Mouse (Mus musculus): Measurements from ENCODE around the gene Erbb4. TPM values are rescaled to one million over a fixed set of nuclear protein-coding genes. Genes with fewer than 3 reads are reported as not detected.

The Erbb4 gene
- polyA plus RNA-seq, 1 experiment, result not detected

GRCm38 (mm10) chr1:68943141-68943540 is 164.7 kb downstream of the Erbb4 start:
- Histone ChIP-seq H3K4me2 (ENCODE audit: low read depth) (no peak overlapping the region), H3ac (ENCODE audit: control insufficient read depth, insufficient read length) (no peak overlapping the region), H3K27me3 (ENCODE audit: control insufficient read depth, insufficient read depth, insufficient read length) (no peaks in the 10 kb centered on the region), H3K36me3 (ENCODE audit: control insufficient read depth, insufficient read depth) (no peaks in the 10 kb centered on the region), H3K79me2 (ENCODE audit: control insufficient read depth, insufficient read depth) (no peaks in the 10 kb centered on the region), H3K4me3 (no peak overlapping the region)
- TF ChIP-seq POLR2AphosphoS2 (IDR thresholded peaks at IDR 0.05; ENCODE audit: insufficient read length, low read depth) (no peak), USF1 (IDR thresholded peaks at IDR 0.05; ENCODE audit: low read depth) (no peak)

DNA sequence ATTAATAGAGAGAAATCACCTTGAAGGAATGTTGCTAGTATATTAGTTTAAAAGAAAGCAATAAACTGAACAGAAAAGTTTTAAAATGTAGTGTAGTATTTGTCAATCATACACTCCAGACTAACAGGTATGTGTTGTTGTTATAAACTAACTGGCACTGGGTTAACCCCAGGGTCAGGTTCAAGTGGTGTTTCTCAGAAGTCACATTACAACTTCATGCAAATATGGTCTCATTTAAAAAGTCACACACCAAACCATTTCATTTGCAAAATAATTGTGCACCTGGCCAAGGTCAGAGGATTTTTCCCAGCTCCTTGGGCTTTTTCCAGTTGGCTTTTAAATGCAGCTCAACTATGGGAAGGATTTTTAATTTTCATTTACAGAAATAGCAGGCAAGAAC is 173.1 kb downstream of the Erbb4 start:
- Histone ChIP-seq H3K27me3 (ENCODE audit: control insufficient read depth, insufficient read depth, insufficient read length) (no peaks in the 10 kb centered on the region), H3K4me2 (ENCODE audit: low read depth) (no peak overlapping the region), H3K36me3 (ENCODE audit: control insufficient read depth, insufficient read depth) (no peaks in the 10 kb centered on the region), H3K79me2 (ENCODE audit: control insufficient read depth, insufficient read depth) (no peaks in the 10 kb centered on the region), H3ac (ENCODE audit: control insufficient read depth, insufficient read length) (no peak overlapping the region), H3K4me3 (no peak overlapping the region)
- TF ChIP-seq USF1 (IDR thresholded peaks at IDR 0.05; ENCODE audit: low read depth) (no peak), CEBPB (IDR thresholded peaks at IDR 0.05; ENCODE audit: insufficient read depth, poor library complexity, severe bottlenecking) (no peak), POLR2A (IDR thresholded peaks at IDR 0.05; ENCODE audit: insufficient read length, low read depth) (no peak), MYOG (IDR thresholded peaks at IDR 0.05; ENCODE audit: control insufficient read depth in 1 of 3, insufficient read depth in 1 of 3, insufficient read length in 2 of 3, low read depth in 2 of 3) (no peak), TCF3 (IDR thresholded peaks at IDR 0.05; ENCODE audit: insufficient read length, low read depth) (no peak), MAX (IDR thresholded peaks at IDR 0.05; ENCODE audit: low read depth) (no peak), TCF12 (IDR thresholded peaks at IDR 0.05; ENCODE audit: insufficient read depth, poor library complexity, severe bottlenecking) (no peak), MYOD1 (IDR thresholded peaks at IDR 0.05; ENCODE audit: control insufficient read depth in 1 of 3, insufficient read length in 2 of 3, low read depth in 2 of 3) (no peak), POLR2AphosphoS2 (IDR thresholded peaks at IDR 0.05; ENCODE audit: insufficient read length, low read depth) (no peak), E2F4 (IDR thresholded peaks at IDR 0.05; ENCODE audit: insufficient read depth) (no peak), SRF (IDR thresholded peaks at IDR 0.05; ENCODE audit: control insufficient read depth, insufficient read length, low read depth) (no peak), REST (IDR thresholded peaks at IDR 0.05; ENCODE audit: insufficient read depth, insufficient read length) (no peak)

GRCm38 (mm10) chr1:68933330-68934065 is 174.4 kb downstream of the Erbb4 start:
- no peaks in the 10 kb centered on the region for H3K27me3 ChIP-seq (ENCODE audit: control insufficient read depth, insufficient read depth, insufficient read length)
- no peak for TF ChIP-seq SRF (IDR thresholded peaks at IDR 0.05; ENCODE audit: control insufficient read depth, insufficient read length, low read depth)
- TF ChIP-seq MAX (IDR thresholded peaks at IDR 0.05; ENCODE audit: low read depth), result no peak
- TF ChIP-seq E2F4 (IDR thresholded peaks at IDR 0.05; ENCODE audit: insufficient read depth), result no peak
- no peak for TF ChIP-seq USF1 (IDR thresholded peaks at IDR 0.05; ENCODE audit: low read depth)
- TF ChIP-seq CEBPB (IDR thresholded peaks at IDR 0.05; ENCODE audit: insufficient read depth, poor library complexity, severe bottlenecking), result no peak
- no peak for TF ChIP-seq MYOD1 (IDR thresholded peaks at IDR 0.05; ENCODE audit: control insufficient read depth in 1 of 3, insufficient read length in 2 of 3, low read depth in 2 of 3)
- TF ChIP-seq REST (IDR thresholded peaks at IDR 0.05; ENCODE audit: insufficient read depth, insufficient read length), result no peak
- no peak for TF ChIP-seq POLR2AphosphoS2 (IDR thresholded peaks at IDR 0.05; ENCODE audit: insufficient read length, low read depth)
- TF ChIP-seq POLR2A (IDR thresholded peaks at IDR 0.05; ENCODE audit: insufficient read length, low read depth), result no peak
- TF ChIP-seq MYOG (IDR thresholded peaks at IDR 0.05; ENCODE audit: control insufficient read depth in 1 of 3, insufficient read depth in 1 of 3, insufficient read length in 2 of 3, low read depth in 2 of 3), result no peak
- H3K4me2 ChIP-seq (ENCODE audit: low read depth), result no peak overlapping the region
- H3K4me3 ChIP-seq, result no peak overlapping the region
- H3ac ChIP-seq (ENCODE audit: control insufficient read depth, insufficient read length), result no peak overlapping the region
- H3K36me3 ChIP-seq (ENCODE audit: control insufficient read depth, insufficient read depth), result no peaks in the 10 kb centered on the region
- no peaks in the 10 kb centered on the region for H3K79me2 ChIP-seq (ENCODE audit: control insufficient read depth, insufficient read depth)

- TF ChIP-seq MYOD1 (IDR thresholded peaks at IDR 0.05; ENCODE audit: control insufficient read depth in 1 of 3, insufficient read length in 2 of 3, low read depth in 2 of 3), result no peak
- no peak for TF ChIP-seq USF1 (IDR thresholded peaks at IDR 0.05; ENCODE audit: low read depth)
- no peak for TF ChIP-seq TCF3 (IDR thresholded peaks at IDR 0.05; ENCODE audit: insufficient read length, low read depth)
- no peak for TF ChIP-seq MAX (IDR thresholded peaks at IDR 0.05; ENCODE audit: low read depth)
- no peak for TF ChIP-seq E2F4 (IDR thresholded peaks at IDR 0.05; ENCODE audit: insufficient read depth)
- TF ChIP-seq CEBPB (IDR thresholded peaks at IDR 0.05; ENCODE audit: insufficient read depth, poor library complexity, severe bottlenecking), result no peak
- no peak for TF ChIP-seq POLR2AphosphoS2 (IDR thresholded peaks at IDR 0.05; ENCODE audit: insufficient read length, low read depth)
- no peak for TF ChIP-seq SRF (IDR thresholded peaks at IDR 0.05; ENCODE audit: control insufficient read depth, insufficient read length, low read depth)
- TF ChIP-seq POLR2A (IDR thresholded peaks at IDR 0.05; ENCODE audit: insufficient read length, low read depth), result no peak
- no peak for TF ChIP-seq TCF12 (IDR thresholded peaks at IDR 0.05; ENCODE audit: insufficient read depth, poor library complexity, severe bottlenecking)
- TF ChIP-seq MYOG (IDR thresholded peaks at IDR 0.05; ENCODE audit: control insufficient read depth in 1 of 3, insufficient read depth in 1 of 3, insufficient read length in 2 of 3, low read depth in 2 of 3), result no peak
- no peak for TF ChIP-seq REST (IDR thresholded peaks at IDR 0.05; ENCODE audit: insufficient read depth, insufficient read length)
- Histone ChIP-seq H3K4me2 (ENCODE audit: low read depth) (no peak overlapping the region), H3K27me3 (ENCODE audit: control insufficient read depth, insufficient read depth, insufficient read length) (no peaks in the 10 kb centered on the region), H3ac (ENCODE audit: control insufficient read depth, insufficient read length) (no peak overlapping the region), H3K36me3 (ENCODE audit: control insufficient read depth, insufficient read depth) (no peaks in the 10 kb centered on the region), H3K79me2 (ENCODE audit: control insufficient read depth, insufficient read depth) (no peaks in the 10 kb centered on the region), H3K4me3 (no peak overlapping the region)
These were observed 190.0 kb downstream of the Erbb4 start for GRCm38 (mm10) chr1:68917828-68918227.

GRCm38 (mm10) chr1:68892041-68892440 is 215.8 kb downstream of the Erbb4 start:
- H3K79me2 ChIP-seq (ENCODE audit: control insufficient read depth, insufficient read depth), result no peaks in the 10 kb centered on the region
- TF ChIP-seq MAX (IDR thresholded peaks at IDR 0.05; ENCODE audit: low read depth) (no peak), POLR2A (IDR thresholded peaks at IDR 0.05; ENCODE audit: insufficient read length, low read depth) (no peak), MYOG (IDR thresholded peaks at IDR 0.05; ENCODE audit: control insufficient read depth in 1 of 3, insufficient read depth in 1 of 3, insufficient read length in 2 of 3, low read depth in 2 of 3) (no peak)
- no peak overlapping the region for H3ac ChIP-seq (ENCODE audit: control insufficient read depth, insufficient read length)
- no peaks in the 10 kb centered on the region for H3K36me3 ChIP-seq (ENCODE audit: control insufficient read depth, insufficient read depth)
- no peak overlapping the region for H3K4me2 ChIP-seq (ENCODE audit: low read depth)
- no peaks in the 10 kb centered on the region for H3K27me3 ChIP-seq (ENCODE audit: control insufficient read depth, insufficient read depth, insufficient read length)
- no peak overlapping the region for H3K4me3 ChIP-seq
